Mouse (Mus musculus) neural tube, embryonic 11.5 days (tissue): Measurements from ENCODE around the gene Camta1. TPM values are rescaled to one million over a fixed set of nuclear protein-coding genes. Genes with fewer than 3 reads are reported as not detected.

Experiments used
- ATAC-seq: fragments of 200-750 bp; cut with Nextera tagmentation; 2 replicates; pipeline ENCODE4 v1.8.0; 2017; ENCODE audit warnings: moderate number of reproducible peaks, mild to moderate bottlenecking, moderate TSS enrichment, moderate library complexity; ENCODE audit not compliant: insufficient read depth, low FRiP score, low TSS enrichment
- DNase-seq: peaks from one replicate; pipeline ENCODE4 v3.0.0-alpha.2; 2015; ENCODE audit warnings: low spot score
- H3K27ac ChIP-seq: fragments of 300-500 bp; sonication (generic); 2 replicates; pipeline ENCODE4 v1.5.1; 2014; ENCODE audit warnings: low read depth, mild to moderate bottlenecking, low read length
- H3K27me3 ChIP-seq: fragments of 300-500 bp; sonication (generic); 2 replicates; pipeline ENCODE4 v1.6.1; 2014; ENCODE audit warnings: mild to moderate bottlenecking, low read length, mixed read lengths; ENCODE audit not compliant: control insufficient read depth, insufficient read depth
- H3K36me3 ChIP-seq: fragments of 300-500 bp; sonication (generic); 2 replicates; pipeline ENCODE4 v1.6.1; 2014; ENCODE audit warnings: mild to moderate bottlenecking, low read length, moderate library complexity, mixed read lengths; ENCODE audit not compliant: control insufficient read depth, insufficient read depth
- H3K4me1 ChIP-seq: fragments of 300-500 bp; sonication (generic); 2 replicates; pipeline ENCODE4 v1.6.1; 2014; ENCODE audit warnings: low read length, mixed read lengths; ENCODE audit not compliant: control insufficient read depth, insufficient read depth
- H3K4me2 ChIP-seq: fragments of 300-500 bp; sonication (generic); 2 replicates; pipeline ENCODE4 v1.6.1; 2014; ENCODE audit warnings: low read depth, mild to moderate bottlenecking, moderate library complexity
- H3K4me3 ChIP-seq: fragments of 300-500 bp; sonication (generic); 2 replicates; pipeline ENCODE4 v1.5.1; 2014; ENCODE audit warnings: low read depth, low read length
- H3K9ac ChIP-seq: fragments of 300-500 bp; sonication (generic); 2 replicates; pipeline ENCODE4 v1.6.1; 2014; ENCODE audit warnings: mild to moderate bottlenecking, low read length
- H3K9me3 ChIP-seq: fragments of 300-500 bp; sonication (generic); 2 replicates; pipeline ENCODE4 v1.6.1; 2016; ENCODE audit warnings: low read length; ENCODE audit not compliant: control insufficient read depth
- WGBS: fragments of 180-500 bp; shearing (Covaris S2); extraction: QIAGEN DNeasy Blood & Tissue Kit; methylation state at CpG from one replicate; pipeline ENCODE4 v1.1.7; 2014; 5-methylcytosine and 5-hydroxymethylcytosine counted together
- polyA plus RNA-seq: library from polyadenylated mRNA; unstranded; fragments of >200 nt; fragmentation: Nextera tagmentation; extraction: Ambion mirVana; gene quantifications from 2 replicates; pipeline ENCODE4 v1.2.1, GENCODE M21; 2014

Camta1 gene
- polyA plus RNA-seq, 1 experiment from 2014 or later: 131 TPM

DNA sequence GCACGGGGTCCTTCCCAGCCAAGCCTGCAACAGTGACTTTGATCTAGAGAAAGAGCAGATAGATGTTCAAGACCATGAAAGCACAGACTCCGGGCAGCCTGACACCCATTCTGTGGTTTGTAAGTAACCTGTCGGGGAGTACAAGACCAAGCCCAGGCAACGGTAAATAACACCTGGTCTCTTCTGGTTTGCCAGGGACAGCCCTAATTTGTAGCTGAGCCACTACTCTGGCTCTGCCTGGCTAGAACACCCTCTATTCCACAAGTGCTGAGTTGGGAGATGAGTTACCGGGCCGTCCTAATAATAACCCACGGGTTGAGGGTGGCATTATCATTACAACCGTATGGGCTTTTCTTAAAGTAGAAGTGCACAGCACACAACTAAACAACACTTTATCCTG is 954.6 kb downstream of the Camta1 start:
- DNase-seq: no peak
- 95% methylated on average over 8 of the region's 8 CpGs for WGBS

DNA sequence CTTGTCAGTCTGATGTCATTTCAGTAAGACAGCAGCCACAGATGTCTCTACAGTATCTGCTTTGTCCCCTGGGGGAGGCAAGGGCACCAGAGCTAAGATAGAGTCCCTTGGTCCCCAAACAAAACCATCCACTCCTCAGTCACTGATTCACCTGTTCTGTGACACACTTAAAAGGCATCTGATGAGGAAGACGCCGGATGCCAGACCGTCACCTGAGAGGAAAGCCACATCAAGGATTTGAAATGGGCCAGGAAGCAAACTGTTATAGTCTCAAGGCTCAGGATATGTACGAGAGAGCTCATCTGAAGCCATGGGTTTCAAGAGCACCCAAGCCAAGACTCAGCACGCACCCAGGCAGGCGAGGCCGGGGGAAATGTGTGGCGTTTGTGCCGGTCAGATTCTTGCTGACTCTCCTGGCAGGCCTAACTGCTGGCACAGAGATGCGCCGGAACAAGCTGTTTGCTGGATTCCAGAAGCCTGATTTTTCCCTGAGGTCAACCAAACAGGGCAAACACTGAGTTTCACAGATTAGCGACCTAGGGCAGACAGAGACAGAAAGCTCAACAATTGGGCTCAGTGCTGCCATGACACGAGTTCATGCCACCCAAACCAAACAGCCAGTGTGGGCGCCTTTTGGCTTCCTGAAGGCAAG is 958.5 kb downstream of the Camta1 start:
- peaks cover 11% of the 10 kb centered on the region for H3K36me3 ChIP-seq
- H3K9ac ChIP-seq: no peak overlapping the region
- no peaks in the 10 kb centered on the region for H3K27me3 ChIP-seq
- no peak overlapping the region for H3K4me3 ChIP-seq
- no peaks in the 10 kb centered on the region for H3K4me1 ChIP-seq
- H3K4me2 ChIP-seq: no peak overlapping the region
- H3K27ac ChIP-seq: no peak overlapping the region
- WGBS: 96% methylated on average over 14 of the region's 14 CpGs
- no peaks in the 10 kb centered on the region for H3K9me3 ChIP-seq
- ATAC-seq (no peak), DNase-seq (no peak)

More for the DNA sequence above, 954.6 kb downstream of the Camta1 start:
- Histone ChIP-seq H3K4me1 (no peaks in the 10 kb centered on the region), H3K4me3 (no peak overlapping the region), H3K9me3 (no peaks in the 10 kb centered on the region), H3K36me3 (peaks cover 5% of the 10 kb centered on the region; the same call in 1 of the 2 replicates), H3K9ac (no peak overlapping the region), H3K4me2 (no peak overlapping the region), H3K27me3 (no peaks in the 10 kb centered on the region), H3K27ac (no peak overlapping the region)
- no peak for ATAC-seq

DNA sequence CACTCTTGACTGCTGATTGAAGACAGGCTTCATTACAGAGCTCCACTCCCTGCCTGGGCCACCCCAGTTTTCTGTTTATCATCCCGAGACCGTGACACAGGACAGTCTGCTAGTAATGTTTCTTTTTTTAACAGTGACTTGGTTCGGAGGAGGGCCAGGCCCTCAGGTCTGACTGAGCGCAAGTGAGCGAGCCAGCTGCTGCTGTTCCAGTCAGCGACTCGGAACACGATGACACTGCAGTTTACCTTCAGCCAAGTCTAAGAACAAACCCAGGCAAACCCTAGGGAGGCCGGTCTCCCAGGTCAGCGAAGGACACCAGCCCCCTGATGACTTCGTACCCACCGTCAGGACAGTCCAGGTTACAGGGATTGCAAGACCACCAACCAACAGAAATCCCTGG is 959.6 kb downstream of the Camta1 start:
- no peak overlapping the region for H3K4me3 ChIP-seq
- DNase-seq: no peak
- no peak overlapping the region for H3K9ac ChIP-seq
- ATAC-seq: no peak
- H3K9me3 ChIP-seq: no peaks in the 10 kb centered on the region
- H3K4me2 ChIP-seq: no peak overlapping the region
- no peaks in the 10 kb centered on the region for H3K27me3 ChIP-seq
- H3K4me1 ChIP-seq: no peaks in the 10 kb centered on the region
- no peak overlapping the region for H3K27ac ChIP-seq
- 93% methylated on average over 12 of the region's 12 CpGs for WGBS
- peaks cover 13% of the 10 kb centered on the region for H3K36me3 ChIP-seq

DNA sequence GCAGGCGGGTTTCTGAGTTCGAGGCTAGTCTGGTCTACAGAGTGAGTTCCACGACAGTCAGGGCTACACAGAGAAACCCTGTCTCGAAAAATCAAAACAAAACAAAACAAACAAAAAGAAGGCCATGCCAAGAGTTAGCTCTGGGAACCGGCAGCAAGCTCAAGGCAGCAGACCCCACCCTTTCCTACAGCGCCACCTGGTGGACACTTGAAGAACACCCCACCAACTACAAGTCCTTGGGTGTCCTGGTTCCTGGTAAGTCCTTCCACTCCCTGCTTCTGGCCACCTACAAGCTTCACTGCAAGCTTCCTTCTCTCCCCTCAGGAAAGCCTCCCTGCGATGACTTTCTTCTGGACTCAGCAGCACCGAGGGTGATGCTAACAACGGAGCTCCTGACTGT is 960.0 kb downstream of the Camta1 start:
- Histone ChIP-seq H3K27ac (no peak overlapping the region), H3K4me3 (no peak overlapping the region), H3K4me2 (no peak overlapping the region), H3K9ac (no peak overlapping the region), H3K4me1 (no peaks in the 10 kb centered on the region), H3K27me3 (no peaks in the 10 kb centered on the region), H3K36me3 (peaks cover 17% of the 10 kb centered on the region), H3K9me3 (no peaks in the 10 kb centered on the region)
- ATAC-seq (no peak), DNase-seq (peak; percentile 69)
- WGBS: 54% methylated on average over 9 of the region's 9 CpGs

DNA sequence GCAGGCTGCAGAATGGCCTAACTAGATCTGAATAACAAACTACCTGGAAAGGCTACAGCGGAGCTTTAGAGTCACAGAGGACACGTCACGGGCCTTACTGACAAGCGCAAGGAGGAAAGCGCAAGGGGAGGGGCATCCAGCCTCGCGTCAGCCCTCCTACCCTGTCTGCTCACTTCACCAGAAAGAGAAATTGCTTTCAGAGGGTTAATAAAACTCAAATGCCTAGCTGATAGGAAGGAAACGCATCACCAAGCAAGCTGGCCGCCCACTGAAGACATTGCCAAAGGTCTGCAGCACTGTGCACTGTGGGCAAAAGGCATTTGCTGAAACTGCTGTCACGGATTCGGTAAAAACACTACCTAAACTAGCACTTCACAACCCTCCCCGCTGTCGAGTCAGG is 961.2 kb downstream of the Camta1 start:
- no peak overlapping the region for H3K4me2 ChIP-seq
- no peak overlapping the region for H3K9ac ChIP-seq
- H3K9me3 ChIP-seq: no peaks in the 10 kb centered on the region
- DNase-seq: no peak
- H3K27ac ChIP-seq: no peak overlapping the region
- no peaks in the 10 kb centered on the region for H3K4me1 ChIP-seq
- no peak for ATAC-seq
- no peak overlapping the region for H3K4me3 ChIP-seq
- WGBS: 97% methylated on average over 13 of the region's 13 CpGs
- H3K36me3 ChIP-seq: peaks cover 17% of the 10 kb centered on the region
- no peaks in the 10 kb centered on the region for H3K27me3 ChIP-seq

DNA sequence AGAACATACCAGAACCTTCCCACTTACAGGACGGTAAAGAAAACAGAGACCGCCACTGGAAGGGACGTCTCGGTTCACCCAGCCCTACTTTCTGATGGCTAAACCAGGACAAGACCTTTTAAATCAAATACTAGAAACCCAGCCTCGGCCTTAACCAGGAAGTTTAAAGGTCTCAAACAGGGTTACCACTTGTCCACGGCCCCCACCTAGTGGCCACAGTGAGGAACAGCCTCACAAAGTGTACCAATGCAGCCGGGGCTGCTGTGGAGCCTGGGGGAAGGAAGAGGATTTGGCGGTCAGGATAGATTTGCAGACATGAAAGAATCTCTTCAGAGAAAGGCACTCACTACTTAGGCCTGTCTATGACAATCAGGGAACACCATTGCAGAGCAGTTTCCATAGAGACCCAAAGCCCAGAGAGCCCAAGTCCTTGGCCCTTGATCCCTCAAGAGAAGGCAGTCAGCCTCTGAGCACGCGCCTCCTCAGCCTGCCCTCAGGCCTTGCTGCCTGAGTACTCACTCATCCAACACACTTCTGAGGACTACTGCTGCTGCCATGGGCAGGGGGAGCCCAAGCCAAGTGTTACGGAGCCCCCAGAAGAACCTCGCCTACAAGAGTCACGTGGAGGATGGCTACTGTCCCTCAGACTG is 962.8 kb downstream of the Camta1 start:
- Histone ChIP-seq H3K9me3 (no peaks in the 10 kb centered on the region), H3K9ac (no peak overlapping the region), H3K4me1 (no peaks in the 10 kb centered on the region), H3K36me3 (peaks cover 15% of the 10 kb centered on the region), H3K27me3 (no peaks in the 10 kb centered on the region), H3K4me3 (no peak overlapping the region), H3K27ac (no peak overlapping the region), H3K4me2 (no peak overlapping the region)
- ATAC-seq (no peak), DNase-seq (peak; percentile 76)
- 62% methylated on average over 13 of the region's 13 CpGs for WGBS

DNA sequence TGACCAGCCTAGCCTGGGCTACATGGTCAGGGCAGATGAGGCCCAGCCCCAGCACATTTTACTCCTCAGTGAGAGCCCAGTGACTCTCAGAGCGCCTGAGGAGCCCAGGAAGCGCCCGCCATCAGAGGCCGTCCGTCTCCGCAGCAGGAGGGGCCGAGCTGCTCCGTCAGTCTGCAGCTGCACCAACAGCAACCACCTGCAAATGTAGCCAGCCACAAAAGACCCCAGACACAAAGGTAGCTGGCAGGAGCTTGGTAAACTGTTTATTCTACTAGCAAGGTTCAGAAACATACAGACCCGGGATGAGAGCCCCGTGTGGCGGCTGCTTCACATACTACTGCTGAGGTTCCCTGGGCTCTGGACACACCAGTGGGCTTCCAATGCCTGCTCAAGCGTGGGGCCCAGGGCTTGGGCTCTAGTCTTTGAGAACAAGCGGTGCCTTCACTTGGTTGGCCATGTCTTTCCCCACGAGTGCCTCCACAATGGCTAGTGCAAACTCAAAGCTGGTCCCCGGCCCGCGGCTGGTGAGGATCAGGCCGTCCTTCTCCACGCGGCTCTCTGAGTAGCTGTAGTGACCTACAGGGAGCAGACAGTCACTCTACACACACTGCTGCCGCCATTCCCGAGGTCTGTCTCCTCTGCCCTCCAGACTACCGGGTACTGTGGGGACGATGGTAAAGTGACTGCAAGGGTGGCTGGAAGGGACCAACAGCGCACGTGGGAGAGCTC is 964.6 kb downstream of the Camta1 start:
- H3K9ac ChIP-seq: no peak overlapping the region
- ATAC-seq (no peak), DNase-seq (no peak)
- no peak overlapping the region for H3K27ac ChIP-seq
- H3K4me2 ChIP-seq: no peak overlapping the region
- H3K27me3 ChIP-seq: no peaks in the 10 kb centered on the region
- no peak overlapping the region for H3K4me3 ChIP-seq
- peaks cover 15% of the 10 kb centered on the region for H3K36me3 ChIP-seq
- 92% methylated on average over 26 of the region's 26 CpGs for WGBS
- H3K4me1 ChIP-seq: no peaks in the 10 kb centered on the region
- H3K9me3 ChIP-seq: no peaks in the 10 kb centered on the region

DNA sequence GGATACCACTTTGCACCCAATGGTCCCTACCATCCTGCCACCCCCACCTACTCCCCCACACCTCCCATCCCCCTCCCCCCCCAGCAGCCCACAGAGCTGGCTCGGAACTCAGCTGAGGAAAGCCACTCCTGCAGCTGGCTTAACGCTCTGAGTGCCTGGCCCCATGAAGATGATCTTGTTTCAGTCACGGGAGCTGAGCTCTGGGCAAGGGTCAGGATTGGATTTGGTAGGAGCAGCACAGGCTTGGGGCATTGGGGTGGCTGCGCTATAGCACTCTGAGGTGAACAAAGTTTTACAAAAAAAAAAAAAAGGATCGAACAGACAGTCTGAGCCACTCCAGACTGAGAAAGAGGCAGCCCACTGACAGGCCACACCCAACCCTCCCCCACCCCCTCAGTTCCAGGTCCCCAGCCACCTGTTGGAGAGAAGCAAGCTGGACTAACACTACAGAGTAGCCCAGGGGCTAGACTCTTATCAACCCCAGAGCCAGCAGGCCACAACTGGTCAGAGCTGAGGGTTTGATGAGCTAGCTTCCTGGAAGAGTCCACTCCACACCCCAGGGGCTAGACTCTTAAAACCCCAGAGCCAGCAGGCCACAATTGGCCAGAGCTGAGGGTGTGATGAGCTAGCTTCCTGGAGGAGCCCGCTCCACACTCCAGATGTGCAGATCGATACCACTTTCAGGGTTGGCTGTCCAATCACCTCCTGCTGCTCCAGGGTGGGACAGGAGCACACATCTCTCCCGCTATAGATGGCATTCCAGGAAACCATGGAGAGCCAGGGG is 966.8 kb downstream of the Camta1 start:
- no peak for ATAC-seq
- Histone ChIP-seq H3K36me3 (peaks cover 11% of the 10 kb centered on the region), H3K27me3 (no peaks in the 10 kb centered on the region), H3K9me3 (no peaks in the 10 kb centered on the region), H3K4me2 (no peak overlapping the region), H3K9ac (no peak overlapping the region), H3K4me1 (no peaks in the 10 kb centered on the region), H3K4me3 (no peak overlapping the region), H3K27ac (no peak overlapping the region)
- WGBS: 70% methylated on average over 8 of the region's 8 CpGs
- DNase-seq: no peak
